Mouse (Mus musculus) embryonic facial prominence, embryonic 10.5 days (tissue): Measurements from ENCODE around the gene Nin. TPM values are rescaled to one million over a fixed set of nuclear protein-coding genes. Genes with fewer than 3 reads are reported as not detected.

Experiments used
- DNase-seq: peaks from one replicate; pipeline ENCODE4 v3.0.0-alpha.2; 2017; ENCODE audit warnings: low spot score
- H3K27ac ChIP-seq: fragments of 300-500 bp; sonication (generic); replicated peaks from 2 replicates; pipeline ENCODE4 v1.5.1; 2016; ENCODE audit warnings: mild to moderate bottlenecking
- H3K27me3 ChIP-seq: fragments of 300-500 bp; sonication (generic); replicated peaks from 2 replicates; pipeline ENCODE4 v1.6.1; 2016; ENCODE audit warnings: low read depth, mild to moderate bottlenecking; ENCODE audit not compliant: poor library complexity, severe bottlenecking
- H3K36me3 ChIP-seq: fragments of 300-500 bp; sonication (generic); replicated peaks from 2 replicates; pipeline ENCODE4 v1.6.1; 2016; ENCODE audit warnings: mild to moderate bottlenecking, moderate library complexity
- H3K4me1 ChIP-seq: fragments of 300-500 bp; sonication (generic); 2 replicates; pipeline ENCODE4 v1.6.1; 2016
- H3K4me3 ChIP-seq: fragments of 300-500 bp; sonication (generic); 2 replicates; pipeline ENCODE4 v1.5.1; 2016; ENCODE audit warnings: mild to moderate bottlenecking, moderate library complexity
- H3K9me3 ChIP-seq: fragments of 300-500 bp; sonication (generic); 2 replicates; pipeline ENCODE4 v1.6.1; 2016; ENCODE audit warnings: mild to moderate bottlenecking
- WGBS: fragments of 180-500 bp; shearing (Covaris S2); methylation state at CpG from one replicate; pipeline ENCODE4 v1.1.7; 2016; 5-methylcytosine and 5-hydroxymethylcytosine counted together
- polyA plus RNA-seq: library from polyadenylated mRNA; unstranded; fragments of >200 nt; fragmentation: Nextera tagmentation; extraction: Ambion mirVana; gene quantifications from 2 replicates; pipeline ENCODE4 v1.2.1, GENCODE M21; 2016

The Nin gene
- polyA plus RNA-seq, 1 experiment from 2014 or later = 11.7 TPM

DNA sequence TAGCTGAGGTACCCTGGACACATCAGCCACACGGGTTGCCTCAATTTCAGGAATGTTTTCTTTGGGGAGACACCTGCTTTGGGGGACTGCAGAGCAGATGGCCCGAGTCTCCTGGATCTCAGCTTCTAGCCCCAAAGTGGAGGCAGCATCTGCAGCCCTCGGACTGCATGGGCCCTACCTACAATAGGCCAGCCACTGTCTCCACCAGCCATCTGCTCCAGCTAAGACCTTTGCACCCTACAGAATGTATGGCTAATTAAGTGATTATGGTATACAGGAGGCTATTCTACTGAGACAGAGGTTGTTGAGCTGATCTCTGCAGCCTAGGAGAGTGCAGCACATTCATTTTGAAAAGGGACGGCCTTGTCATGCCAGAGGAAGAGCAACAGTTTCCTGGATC lies 43.2 kb downstream of the Nin start:
- H3K27ac ChIP-seq = peak overlapping the region; percentile 41

DNA sequence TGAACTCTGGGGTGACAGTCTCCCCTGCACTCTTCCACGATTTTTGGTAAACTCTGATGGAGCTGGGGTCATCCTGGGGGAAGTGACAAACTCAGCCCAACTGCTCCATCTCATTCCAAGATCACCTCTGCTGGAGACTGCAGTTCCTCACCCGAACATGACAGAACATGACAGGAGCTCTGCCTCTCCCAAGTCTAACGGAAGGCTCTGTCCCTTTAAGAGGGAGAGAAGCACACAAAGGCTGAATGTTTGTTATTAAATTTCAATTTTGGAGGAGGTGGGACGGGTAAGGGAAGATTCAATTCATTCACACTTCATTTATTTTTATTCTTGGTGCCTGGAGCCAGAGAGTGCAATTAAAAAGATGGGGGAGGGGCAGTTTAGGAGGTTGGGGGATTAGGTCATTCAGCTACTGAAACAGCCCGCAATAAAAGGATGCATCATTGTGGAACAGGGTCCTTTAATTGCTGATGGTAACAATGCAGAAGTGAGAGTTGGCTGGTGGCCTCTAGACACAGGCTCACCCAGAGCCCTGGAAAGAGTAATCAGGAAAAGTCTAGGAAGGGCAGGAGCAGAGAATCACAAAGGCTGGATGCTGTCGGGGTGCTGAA lies 44.8 kb downstream of the Nin start:
- no peaks in the 10 kb centered on the region for H3K36me3 ChIP-seq
- H3K27ac ChIP-seq = peak overlapping the region; percentile 32
- H3K4me3 ChIP-seq = no peak overlapping the region
- H3K27me3 ChIP-seq = no peaks in the 10 kb centered on the region
- peaks cover 49% of the 10 kb centered on the region for H3K4me1 ChIP-seq
- 32% methylated on average over 6 of the region's 6 CpGs for WGBS
- no peak for DNase-seq
- H3K9me3 ChIP-seq = no peaks in the 10 kb centered on the region

More for the DNA sequence above, 43.2 kb downstream of the Nin start:
- Histone ChIP-seq H3K9me3 (no peaks in the 10 kb centered on the region), H3K4me3 (no peak overlapping the region), H3K27me3 (no peaks in the 10 kb centered on the region), H3K36me3 (0 out of 2 replicates have a peak, but pooled peaks cover 4% of the 10 kb centered on the region), H3K4me1 (peaks cover 49% of the 10 kb centered on the region)
- DNase-seq = peak; percentile 46
- WGBS = 23% methylated on average over 4 of the region's 4 CpGs

DNA sequence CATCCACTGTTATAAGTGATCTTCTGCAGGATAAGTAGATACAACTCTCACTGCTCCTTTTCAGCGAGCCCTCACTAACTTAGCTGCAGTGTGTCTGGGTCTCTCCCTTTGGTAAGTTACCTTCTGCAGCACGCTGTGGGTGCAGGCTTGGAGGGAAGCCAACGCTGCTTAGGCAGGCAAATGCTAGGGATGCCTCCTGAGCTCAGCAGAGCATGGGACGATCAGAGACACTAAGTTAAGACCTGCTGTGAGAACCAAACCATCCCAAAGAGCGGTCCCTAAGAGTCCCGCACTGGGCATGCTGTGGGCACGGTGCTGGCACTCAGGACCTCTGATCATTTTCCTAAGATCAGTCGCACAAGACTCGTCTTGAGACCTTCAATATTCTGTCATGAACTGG lies 45.7 kb downstream of the Nin start:
- H3K27ac ChIP-seq = peak overlapping the region; percentile 32; the same call in 1 of the 2 replicates
- no peaks in the 10 kb centered on the region for H3K36me3 ChIP-seq
- H3K4me3 ChIP-seq = no peak overlapping the region

DNA sequence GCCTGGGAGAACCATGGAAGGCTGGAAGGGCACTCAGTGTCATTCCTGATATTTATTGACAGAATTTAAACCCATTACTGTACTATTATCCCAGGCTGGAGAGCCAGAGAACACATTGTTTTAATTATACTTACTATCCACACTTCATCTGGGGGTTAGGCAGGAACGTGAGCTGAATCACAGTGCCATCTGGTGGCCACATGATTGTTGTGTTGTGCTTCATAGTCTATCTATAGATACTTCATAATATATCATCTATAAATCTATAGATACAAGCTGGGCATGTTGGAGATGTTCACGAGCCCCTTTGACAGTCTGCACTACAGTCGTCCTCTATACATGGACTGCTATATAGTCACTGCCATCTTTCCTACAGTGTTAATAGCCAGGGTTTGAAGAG lies 51.4 kb downstream of the Nin start:
- Histone ChIP-seq H3K4me3 (no peak overlapping the region), H3K9me3 (no peaks in the 10 kb centered on the region), H3K4me1 (peaks cover 20% of the 10 kb centered on the region), H3K27ac (no peak overlapping the region), H3K27me3 (no peaks in the 10 kb centered on the region), H3K36me3 (peaks cover 19% of the 10 kb centered on the region)
- DNase-seq = peak; percentile 70
- WGBS = 36% methylated on average over 3 of the region's 3 CpGs

More for the DNA sequence above, 45.7 kb downstream of the Nin start:
- Histone ChIP-seq H3K27me3 (no peaks in the 10 kb centered on the region), H3K4me1 (peaks cover 48% of the 10 kb centered on the region), H3K9me3 (no peaks in the 10 kb centered on the region)
- WGBS = 71% methylated on average over 9 of the region's 9 CpGs
- no peak for DNase-seq

DNA sequence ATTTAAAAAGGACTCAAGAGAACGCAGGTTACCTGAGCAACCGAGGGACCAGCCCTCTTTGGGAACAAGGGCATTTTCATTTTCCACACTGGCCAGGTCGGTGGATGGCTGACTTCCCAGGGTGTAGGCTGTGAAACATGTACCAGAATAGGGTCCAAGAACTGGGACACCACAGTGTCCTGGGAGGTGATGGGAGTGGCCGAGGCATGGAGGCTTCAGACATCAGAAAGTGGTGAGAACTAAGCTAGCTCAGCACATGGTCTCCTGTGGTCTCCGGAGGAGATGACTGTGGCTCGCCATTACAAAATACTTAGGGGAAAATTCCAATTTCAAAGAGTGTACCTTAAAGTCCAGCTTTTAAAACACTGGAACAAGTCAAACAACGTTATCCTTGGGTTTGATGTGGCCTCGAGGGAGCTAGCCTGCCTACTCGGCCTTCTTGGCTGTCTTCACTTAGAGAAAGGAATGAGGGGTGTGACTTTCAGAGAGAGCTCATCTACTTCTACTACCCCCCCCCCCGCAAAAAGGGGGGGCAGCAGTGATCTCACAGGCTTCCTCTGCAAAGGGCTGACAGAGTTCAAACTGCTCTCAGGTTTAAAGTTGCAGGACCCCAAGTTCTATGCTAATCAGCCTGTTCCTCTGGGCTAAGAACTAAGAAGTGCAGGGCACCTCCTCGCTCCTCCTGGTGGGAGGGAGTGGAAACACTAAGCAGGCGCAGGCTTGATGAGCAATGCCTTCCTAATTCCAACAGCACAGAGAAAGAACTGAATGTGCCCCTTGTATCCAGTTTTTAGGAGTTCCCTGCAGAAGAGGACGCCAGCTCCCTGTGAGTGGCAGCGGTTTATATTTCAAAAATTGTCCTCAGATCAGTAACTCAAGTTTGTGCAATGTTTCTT lies 54.3 kb downstream of the Nin start:
- 63% methylated on average over 14 of the region's 14 CpGs for WGBS
- no peaks in the 10 kb centered on the region for H3K9me3 ChIP-seq
- DNase-seq = peak; percentile 34
- H3K36me3 ChIP-seq = peaks cover 44% of the 10 kb centered on the region
- H3K4me3 ChIP-seq = no peak overlapping the region
- no peaks in the 10 kb centered on the region for H3K27me3 ChIP-seq
- no peak overlapping the region; the same call in 1 of the 2 replicates for H3K27ac ChIP-seq
- H3K4me1 ChIP-seq = peaks cover 20% of the 10 kb centered on the region

DNA sequence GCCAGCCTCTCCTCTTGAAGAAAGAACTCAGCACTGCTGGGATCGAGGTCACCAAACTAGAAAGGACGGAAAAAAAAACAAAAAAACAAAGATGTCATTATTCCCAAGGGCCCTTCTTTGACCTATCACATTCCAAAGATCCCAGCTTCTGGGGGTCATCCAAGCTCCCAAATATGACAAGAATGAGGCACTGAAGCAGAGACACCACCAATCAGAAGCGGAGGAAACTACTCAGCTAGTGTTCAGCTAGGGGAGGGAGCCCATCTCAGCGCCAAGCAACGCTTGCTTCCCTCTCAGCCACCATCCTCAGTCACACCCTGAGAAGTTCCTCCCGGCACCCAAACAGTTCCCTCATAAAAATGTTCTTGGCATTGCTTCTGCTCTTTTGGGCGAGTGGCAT lies 62.8 kb downstream of the Nin start:
- DNase-seq = no peak
- Histone ChIP-seq H3K36me3 (peaks cover 79% of the 10 kb centered on the region), H3K4me3 (no peak overlapping the region)

DNA sequence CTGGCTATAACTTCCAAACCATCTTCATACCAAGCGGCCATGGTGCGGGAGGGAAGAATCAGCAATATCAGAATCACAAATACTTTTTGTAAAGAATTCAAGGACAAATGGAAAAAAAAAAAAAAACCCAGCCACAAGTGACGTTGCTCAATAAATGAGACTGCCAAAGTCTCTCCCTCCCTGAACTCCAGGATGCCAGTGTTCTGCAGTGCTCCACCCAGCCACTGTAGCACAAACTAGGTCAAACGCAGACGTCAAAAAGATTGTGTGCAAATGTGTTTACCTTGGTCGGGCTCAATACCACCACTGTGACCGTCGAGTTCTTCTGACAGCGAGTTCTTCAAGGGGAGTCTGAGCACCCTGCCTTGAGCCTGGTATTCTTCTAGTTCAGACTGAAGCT lies 64.8 kb downstream of the Nin start:
- WGBS = 90% methylated on average over 9 of the region's 9 CpGs
- no peaks in the 10 kb centered on the region for H3K9me3 ChIP-seq
- no peak for DNase-seq
- H3K4me1 ChIP-seq = peaks cover 8% of the 10 kb centered on the region
- no peaks in the 10 kb centered on the region for H3K27me3 ChIP-seq
- no peak overlapping the region for H3K4me3 ChIP-seq
- peaks cover 76% of the 10 kb centered on the region for H3K36me3 ChIP-seq
- no peak overlapping the region for H3K27ac ChIP-seq

More for the DNA sequence above, 62.8 kb downstream of the Nin start:
- no peak overlapping the region for H3K27ac ChIP-seq
- no peaks in the 10 kb centered on the region for H3K9me3 ChIP-seq
- 40% methylated on average over 7 of the region's 7 CpGs for WGBS
- peaks cover 8% of the 10 kb centered on the region for H3K4me1 ChIP-seq
- no peaks in the 10 kb centered on the region for H3K27me3 ChIP-seq

DNA sequence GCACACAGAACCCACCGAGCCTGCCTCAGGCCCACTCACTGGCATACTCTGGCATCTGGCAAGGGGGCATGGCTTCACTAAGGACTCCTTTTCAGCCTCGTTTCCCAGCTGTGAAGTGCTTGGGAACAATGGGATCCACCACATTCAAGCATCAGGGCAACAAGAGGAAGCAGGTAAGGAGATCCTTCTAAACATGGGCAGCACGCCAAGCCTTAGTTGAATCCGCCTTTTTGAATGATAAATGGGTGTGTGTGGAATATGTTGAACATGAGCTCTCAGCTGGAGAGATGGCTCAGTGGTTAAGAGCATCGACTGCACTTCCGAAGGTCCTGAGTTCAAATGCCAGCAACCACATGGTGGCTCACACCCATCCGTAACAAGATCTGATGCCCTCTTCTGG lies 66.2 kb downstream of the Nin start:
- Histone ChIP-seq H3K27me3 (no peaks in the 10 kb centered on the region), H3K4me3 (no peak overlapping the region), H3K27ac (no peak overlapping the region), H3K9me3 (no peaks in the 10 kb centered on the region), H3K36me3 (peaks cover 80% of the 10 kb centered on the region), H3K4me1 (no peaks in the 10 kb centered on the region)
- WGBS = 93% methylated on average over 7 of the region's 7 CpGs
- DNase-seq = no peak

DNA sequence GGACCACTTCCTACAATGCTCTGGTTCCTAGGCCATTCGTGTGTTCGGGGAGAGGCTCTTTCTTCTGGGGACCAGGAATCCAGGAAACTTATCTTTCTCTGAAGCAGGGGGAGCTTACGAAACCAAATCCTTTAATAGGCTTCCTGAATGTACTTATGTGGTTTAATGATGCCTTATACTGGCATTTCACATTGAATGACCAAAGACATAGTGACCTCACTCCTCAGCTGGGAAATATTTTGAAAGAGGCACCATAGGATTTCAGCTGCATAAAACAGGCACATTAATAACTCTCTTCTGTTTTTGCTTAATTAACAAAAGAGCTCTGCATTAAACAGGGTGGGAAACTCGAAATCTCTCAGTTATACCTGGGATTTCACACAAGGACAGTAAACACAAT lies 69.2 kb downstream of the Nin start:
- no peak for DNase-seq
- no peak overlapping the region for H3K4me3 ChIP-seq
- H3K27ac ChIP-seq = no peak overlapping the region
- peaks cover 78% of the 10 kb centered on the region for H3K36me3 ChIP-seq
- no peaks in the 10 kb centered on the region for H3K4me1 ChIP-seq
- no peaks in the 10 kb centered on the region for H3K27me3 ChIP-seq
- 79% methylated on average over 4 of the region's 4 CpGs for WGBS
- no peaks in the 10 kb centered on the region for H3K9me3 ChIP-seq

DNA sequence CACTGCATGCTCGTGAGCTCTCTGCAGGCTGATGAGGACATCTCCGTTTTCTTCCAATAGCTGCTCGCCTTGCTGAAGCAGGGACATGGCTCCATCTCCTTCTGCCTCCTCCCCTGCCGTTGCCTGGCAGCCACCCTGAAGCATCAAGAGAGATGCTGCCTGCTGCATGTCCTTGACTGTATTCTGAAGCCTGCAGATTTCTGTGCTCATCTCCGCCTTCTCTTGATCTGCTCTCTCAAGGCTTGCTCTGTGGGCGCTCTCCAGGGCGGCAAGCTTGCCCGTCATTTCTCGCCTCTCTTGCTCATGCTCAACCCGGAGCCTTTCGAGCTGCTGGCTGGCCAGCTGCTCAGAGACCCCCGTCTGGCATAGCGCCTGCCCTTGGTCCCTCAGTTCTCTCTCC lies 70.1 kb downstream of the Nin start:
- Histone ChIP-seq H3K4me3 (no peak overlapping the region), H3K27ac (no peak overlapping the region), H3K4me1 (no peaks in the 10 kb centered on the region), H3K36me3 (peaks cover 78% of the 10 kb centered on the region), H3K9me3 (no peaks in the 10 kb centered on the region), H3K27me3 (no peaks in the 10 kb centered on the region)
- DNase-seq = no peak
- WGBS = 91% methylated on average over 13 of the region's 13 CpGs

DNA sequence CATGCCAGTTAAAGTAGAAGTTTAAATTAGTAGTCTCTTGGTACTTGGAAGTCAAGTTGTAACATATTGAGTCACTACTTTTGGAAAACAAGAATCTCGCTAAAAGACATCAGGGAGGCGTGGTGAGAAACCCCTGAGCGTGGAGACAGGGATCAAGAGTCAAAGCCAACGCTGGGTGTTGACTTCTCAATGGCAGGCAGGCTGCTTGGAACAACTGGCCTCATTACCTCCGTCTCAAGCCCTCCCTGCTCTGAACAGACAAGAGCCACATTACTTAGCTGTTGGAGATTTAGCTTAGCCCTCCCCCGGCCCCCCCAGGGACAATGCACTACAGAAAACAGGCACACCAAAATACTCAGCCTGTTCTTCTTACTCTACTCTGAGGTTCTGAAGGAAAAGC lies 72.5 kb downstream of the Nin start:
- H3K27ac ChIP-seq = no peak overlapping the region
- no peaks in the 10 kb centered on the region for H3K9me3 ChIP-seq
- no peak overlapping the region for H3K4me3 ChIP-seq
- DNase-seq = no peak
- no peaks in the 10 kb centered on the region for H3K27me3 ChIP-seq
- H3K4me1 ChIP-seq = no peaks in the 10 kb centered on the region
- H3K36me3 ChIP-seq = peaks cover 75% of the 10 kb centered on the region
- WGBS = 70% methylated on average over 6 of the region's 6 CpGs

DNA sequence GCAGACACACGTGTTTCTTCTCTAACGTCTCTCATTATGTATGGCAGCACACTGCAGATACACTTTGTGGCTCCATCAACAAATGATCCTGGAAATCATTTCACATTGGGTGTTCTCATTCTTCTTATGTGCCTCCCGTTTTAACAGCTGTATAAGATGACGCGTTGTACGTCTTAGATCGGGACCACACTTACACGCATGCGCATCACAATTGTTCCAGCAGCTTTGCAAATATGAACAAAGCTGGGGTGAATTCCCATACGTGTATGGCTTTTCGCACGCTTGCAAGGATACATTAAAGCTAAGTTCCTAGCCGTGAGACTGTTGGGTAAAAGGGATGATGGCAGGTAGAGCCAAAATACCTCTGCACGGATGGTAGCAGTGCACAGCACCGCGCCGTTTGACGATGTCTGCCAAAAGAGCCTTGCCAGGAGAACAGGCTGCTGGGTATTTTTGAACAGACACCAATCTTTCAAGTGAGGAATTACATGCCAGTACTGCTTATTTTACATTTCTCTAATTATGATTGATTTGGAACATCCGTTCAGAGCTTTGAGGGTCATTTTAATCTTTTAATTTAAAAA lies 76.7 kb downstream of the Nin start:
- WGBS = 95% methylated on average over 19 of the region's 19 CpGs

DNA sequence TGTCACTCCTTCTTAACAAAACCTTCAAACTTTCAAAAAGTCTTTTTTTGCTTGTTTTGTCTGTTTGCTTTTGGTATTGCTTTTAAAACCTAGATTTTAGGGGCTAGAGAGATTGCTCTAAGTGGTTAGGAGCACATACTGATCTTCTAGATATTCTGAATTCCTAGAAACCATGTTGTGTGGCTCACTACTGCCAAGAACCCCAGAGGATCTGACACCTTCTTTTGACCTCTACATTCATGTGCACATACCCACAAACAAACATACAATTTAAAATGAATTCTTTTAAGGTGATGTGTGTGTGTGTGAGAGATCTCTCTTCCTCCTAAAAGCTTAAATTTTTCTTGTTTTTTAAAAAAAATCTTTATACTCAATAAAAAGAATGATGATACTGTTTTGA lies 87.3 kb downstream of the Nin start:
- Histone ChIP-seq H3K36me3 (peaks cover 71% of the 10 kb centered on the region), H3K27me3 (no peaks in the 10 kb centered on the region), H3K27ac (no peak overlapping the region), H3K9me3 (no peaks in the 10 kb centered on the region), H3K4me1 (no peaks in the 10 kb centered on the region), H3K4me3 (no peak overlapping the region)
- DNase-seq = no peak

More for the DNA sequence above, 76.7 kb downstream of the Nin start:
- no peak overlapping the region for H3K4me3 ChIP-seq
- H3K9me3 ChIP-seq = no peaks in the 10 kb centered on the region
- H3K27ac ChIP-seq = no peak overlapping the region
- peaks cover 63% of the 10 kb centered on the region for H3K36me3 ChIP-seq
- no peaks in the 10 kb centered on the region for H3K4me1 ChIP-seq
- H3K27me3 ChIP-seq = no peaks in the 10 kb centered on the region
- DNase-seq = no peak
